Mouse (Mus musculus) E14TG2a.4 (cell line): ENCODE measurements around the gene Als2.

Source experiments
- CTCF ChIP-seq: conservative IDR thresholded peaks from 2 replicates; pipeline ENCODE4 v1.5.1; 2014; ENCODE audit warnings: low read length
- NANOG ChIP-seq: IDR thresholded peaks from 2 replicates; pipeline ENCODE4 v1.6.1; 2014; ENCODE audit warnings: borderline replicate concordance, low read length, mixed read lengths

DNA sequence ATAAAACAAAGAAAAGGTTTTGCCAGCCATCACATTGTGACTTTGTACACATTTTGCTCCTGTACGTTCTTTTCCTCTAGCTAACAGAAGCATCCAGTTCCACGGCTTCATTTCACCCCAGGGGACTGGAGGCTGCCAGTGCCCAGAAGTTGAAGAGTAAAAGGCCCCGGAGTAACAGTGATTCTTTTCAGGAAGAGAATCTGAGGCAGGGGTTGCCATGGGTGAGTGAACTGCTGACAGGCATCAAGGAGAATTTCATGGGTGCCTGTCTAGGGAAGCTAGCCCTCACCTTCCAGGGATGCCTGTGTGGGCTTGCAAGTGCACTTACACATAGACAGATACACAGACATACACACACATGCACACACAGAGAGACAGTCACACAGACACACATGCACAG, 20.7 kb upstream of the Als2 start:
- no peak for TF ChIP-seq CTCF
- no peak for TF ChIP-seq NANOG
